Mouse (Mus musculus): ENCODE results near the gene Elavl3. TPM values are rescaled to one million over a fixed set of nuclear protein-coding genes. Genes with fewer than 3 reads are reported as not detected.
A peak's percentile ranks its signal among the peaks of the same experiment; 100 is the strongest.

Elavl3 gene
- polyA plus RNA-seq, 1 experiment from 2014 or later: 53.5 TPM

DNA sequence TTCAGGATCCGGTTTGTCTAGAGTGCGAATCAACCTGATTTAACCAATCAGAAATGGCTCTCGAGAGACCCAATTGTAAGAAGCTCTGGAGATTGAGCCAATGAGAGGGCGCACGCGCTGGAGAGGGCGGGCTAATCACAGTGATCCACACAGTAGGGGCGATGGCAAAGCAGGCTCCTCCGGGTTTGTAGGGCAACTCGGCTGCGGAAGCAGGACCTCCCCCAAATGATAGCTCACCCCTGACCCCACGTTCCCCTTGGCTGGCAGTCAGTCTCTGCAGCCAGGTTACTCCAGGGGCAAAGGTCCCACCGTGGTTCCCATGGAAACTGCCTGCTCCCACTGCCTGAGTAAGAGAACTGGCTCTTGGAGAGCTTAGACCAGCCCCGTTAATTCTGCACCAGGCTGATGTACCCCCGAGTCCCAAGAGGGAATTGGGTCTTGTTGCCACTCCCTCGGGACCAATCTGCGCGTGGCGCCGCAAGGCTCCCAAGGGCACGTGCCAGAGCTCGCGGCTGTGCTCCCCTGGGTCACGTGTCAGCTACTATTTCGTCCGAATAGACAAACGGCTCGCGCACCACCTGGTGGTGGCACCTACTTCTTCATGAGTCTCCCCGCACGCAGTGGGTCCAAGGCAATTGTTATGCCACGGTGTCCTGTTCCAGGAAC lies 2.7 kb upstream of the Elavl3 start:
- Histone ChIP-seq H3K9me3 (ENCODE audit: control insufficient read depth, low read length) (no peaks in the 10 kb centered on the region), H3K36me3 (ENCODE audit: control insufficient read depth, insufficient read depth, low read length) (peaks cover 7% of the 10 kb centered on the region; the same call in 1 of the 2 replicates), H3K9ac (ENCODE audit: low read length) (no peak overlapping the region), H3K27ac (ENCODE audit: low read depth, low read length) (no peak overlapping the region), H3K4me2 (ENCODE audit: low read depth, low read length, severe bottlenecking) (peak overlapping the region; percentile 40), H3K4me1 (replicated peaks; ENCODE audit: control insufficient read depth, insufficient read depth, low read length) (peaks cover 6% of the 10 kb centered on the region; the same call in 1 of the 2 replicates), H3K27me3 (ENCODE audit: control insufficient read depth, insufficient read depth, low read length) (peaks cover 14% of the 10 kb centered on the region; the same call in 1 of the 2 replicates), H3K4me3 (ENCODE audit: low read depth, low read length) (no peak overlapping the region)
- DNase-seq (ENCODE audit: low spot score) (peak; percentile 86), ATAC-seq (replicated peaks; ENCODE audit: low FRiP score) (peak; percentile 28)
- 3% methylated on average over 32 of the region's 32 CpGs for WGBS

GRCm38 (mm10) chr9:22053657-22054056 lies 1.8 kb upstream of the Elavl3 start:
- 43% methylated on average over 7 of the region's 7 CpGs for WGBS
- H3K9me3 ChIP-seq (ENCODE audit: control insufficient read depth, low read length): no peaks in the 10 kb centered on the region
- no peak for ATAC-seq (replicated peaks; ENCODE audit: low FRiP score)
- H3K27me3 ChIP-seq (ENCODE audit: control insufficient read depth, insufficient read depth, low read length): peaks cover 14% of the 10 kb centered on the region; the same call in 1 of the 2 replicates
- H3K4me1 ChIP-seq (replicated peaks; ENCODE audit: control insufficient read depth, insufficient read depth, low read length): peaks cover 7% of the 10 kb centered on the region; the same call in 1 of the 2 replicates
- no peak overlapping the region for H3K4me2 ChIP-seq (ENCODE audit: low read depth, low read length, severe bottlenecking)
- no peak for DNase-seq (ENCODE audit: low spot score)
- H3K4me3 ChIP-seq (ENCODE audit: low read depth, low read length): no peak overlapping the region
- no peak overlapping the region for H3K9ac ChIP-seq (ENCODE audit: low read length)
- H3K36me3 ChIP-seq (ENCODE audit: control insufficient read depth, insufficient read depth, low read length): peaks cover 7% of the 10 kb centered on the region; the same call in 1 of the 2 replicates
- H3K27ac ChIP-seq (ENCODE audit: low read depth, low read length): no peak overlapping the region

DNA sequence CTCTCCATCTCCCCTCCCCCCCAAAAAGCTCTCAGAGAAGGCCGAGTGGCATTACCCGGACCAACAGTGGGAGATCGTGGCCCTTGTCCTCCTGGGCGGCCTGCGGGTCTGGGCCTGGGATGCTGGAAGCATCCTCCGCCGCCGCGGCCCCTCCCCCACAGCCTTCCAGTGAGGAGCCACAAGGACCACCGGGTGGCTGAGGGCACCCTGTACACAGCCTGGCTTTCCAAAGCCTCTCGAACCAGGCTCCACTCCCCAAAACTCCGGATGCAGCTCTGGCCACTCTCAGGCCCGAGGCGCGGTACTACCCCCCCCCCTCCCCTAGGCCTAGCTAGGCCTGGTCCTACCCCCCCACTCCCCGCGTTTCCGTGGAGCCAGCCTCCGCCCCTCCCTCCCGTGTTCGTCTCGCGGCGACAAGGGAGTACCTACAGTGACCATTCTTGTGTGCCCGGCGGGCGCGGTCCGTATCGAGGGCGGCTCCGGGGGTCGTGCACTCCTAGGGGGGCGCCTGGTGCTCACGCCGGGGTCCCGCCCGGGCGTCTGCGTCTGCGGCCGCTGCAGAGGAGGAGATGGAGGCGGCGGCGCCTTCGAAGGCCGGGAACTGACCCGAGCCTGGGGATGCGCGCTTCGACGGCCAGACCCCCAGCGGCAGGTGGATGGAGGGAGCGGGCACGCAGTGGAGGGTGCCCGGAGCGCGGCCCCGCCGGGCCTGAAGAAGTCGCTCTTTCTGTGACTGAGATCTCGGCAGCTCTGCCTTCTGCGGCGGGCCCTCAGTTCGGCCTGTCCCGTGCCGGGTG lies 464 bp downstream of the Elavl3 start:
- H3K4me3 ChIP-seq (ENCODE audit: low read depth, low read length): peak overlapping the region; percentile 82
- no peaks in the 10 kb centered on the region for H3K9me3 ChIP-seq (ENCODE audit: control insufficient read depth, low read length)
- H3K9ac ChIP-seq (ENCODE audit: low read length): peak overlapping the region; percentile 82
- peak overlapping the region; percentile 69 for H3K27ac ChIP-seq (ENCODE audit: low read depth, low read length)
- H3K27me3 ChIP-seq (ENCODE audit: control insufficient read depth, insufficient read depth, low read length): peaks cover 14% of the 10 kb centered on the region; the same call in 1 of the 2 replicates
- WGBS: under 1% methylated on average over 59 of the region's 67 CpGs
- ATAC-seq (replicated peaks; ENCODE audit: low FRiP score) (peak; percentile 33), DNase-seq (ENCODE audit: low spot score) (peak; percentile 83)
- peak overlapping the region; percentile 64 for H3K4me2 ChIP-seq (ENCODE audit: low read depth, low read length, severe bottlenecking)
- H3K4me1 ChIP-seq (replicated peaks; ENCODE audit: control insufficient read depth, insufficient read depth, low read length): peaks cover 7% of the 10 kb centered on the region; the same call in 1 of the 2 replicates
- H3K36me3 ChIP-seq (ENCODE audit: control insufficient read depth, insufficient read depth, low read length): no peaks in the 10 kb centered on the region

DNA sequence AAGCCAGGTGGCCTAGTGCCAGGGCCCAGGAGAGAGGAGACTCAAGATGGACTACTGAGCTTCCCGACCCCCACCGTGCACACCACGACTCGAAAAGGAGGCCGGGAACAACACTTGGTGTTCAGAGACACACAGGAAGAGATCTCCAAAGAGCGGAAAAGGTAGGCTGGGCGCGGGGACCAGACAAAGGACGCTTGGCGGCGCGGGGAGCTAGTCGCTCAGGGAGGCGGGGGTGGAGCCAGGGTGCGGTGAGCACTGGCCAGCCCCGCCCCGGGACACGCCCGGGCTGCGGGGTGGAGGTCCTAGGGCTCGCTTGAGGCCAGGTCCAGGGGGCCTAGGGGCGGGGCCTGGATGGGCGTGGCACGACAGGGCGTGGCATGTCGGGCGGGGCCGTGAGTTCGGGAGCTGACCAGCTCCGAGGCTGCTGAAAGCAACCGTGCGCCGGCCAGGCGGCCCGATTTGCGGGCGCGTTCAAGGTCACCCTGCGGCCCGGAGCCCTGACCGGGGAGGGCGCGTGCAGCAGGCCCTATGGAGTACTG lies 1.4 kb downstream of the Elavl3 start:
- H3K4me1 ChIP-seq (replicated peaks; ENCODE audit: control insufficient read depth, insufficient read depth, low read length): peaks cover 7% of the 10 kb centered on the region; the same call in 1 of the 2 replicates
- peak overlapping the region; percentile 71 for H3K27ac ChIP-seq (ENCODE audit: low read depth, low read length)
- H3K36me3 ChIP-seq (ENCODE audit: control insufficient read depth, insufficient read depth, low read length): no peaks in the 10 kb centered on the region
- H3K27me3 ChIP-seq (ENCODE audit: control insufficient read depth, insufficient read depth, low read length): peaks cover 13% of the 10 kb centered on the region; the same call in 1 of the 2 replicates
- no peaks in the 10 kb centered on the region for H3K9me3 ChIP-seq (ENCODE audit: control insufficient read depth, low read length)
- H3K4me2 ChIP-seq (ENCODE audit: low read depth, low read length, severe bottlenecking): peak overlapping the region; percentile 64
- under 1% methylated on average over 33 of the region's 43 CpGs for WGBS
- H3K4me3 ChIP-seq (ENCODE audit: low read depth, low read length): peak overlapping the region; percentile 82
- DNase-seq (ENCODE audit: low spot score): peak; percentile 93
- H3K9ac ChIP-seq (ENCODE audit: low read length): peak overlapping the region; percentile 82
- ATAC-seq (replicated peaks; ENCODE audit: low FRiP score): peak; percentile 73

- Histone ChIP-seq H3K4me2 (ENCODE audit: low read depth, low read length, severe bottlenecking) (peak overlapping the region; percentile 64), H3K4me1 (replicated peaks; ENCODE audit: control insufficient read depth, insufficient read depth, low read length) (peaks cover 7% of the 10 kb centered on the region; the same call in 1 of the 2 replicates), H3K36me3 (ENCODE audit: control insufficient read depth, insufficient read depth, low read length) (no peaks in the 10 kb centered on the region), H3K27ac (ENCODE audit: low read depth, low read length) (peak overlapping the region; percentile 71), H3K9me3 (ENCODE audit: control insufficient read depth, low read length) (no peaks in the 10 kb centered on the region), H3K27me3 (ENCODE audit: control insufficient read depth, insufficient read depth, low read length) (peaks cover 11% of the 10 kb centered on the region; the same call in 1 of the 2 replicates), H3K4me3 (ENCODE audit: low read depth, low read length) (peak overlapping the region; percentile 82), H3K9ac (ENCODE audit: low read length) (peak overlapping the region; percentile 82)
- ATAC-seq (replicated peaks; ENCODE audit: low FRiP score): no peak
- no peak for DNase-seq (ENCODE audit: low spot score)
- WGBS: 34% methylated on average over 4 of the region's 4 CpGs
Measured at GRCm38 (mm10) chr9:22049721-22050270, 2.0 kb downstream of the Elavl3 start.

DNA sequence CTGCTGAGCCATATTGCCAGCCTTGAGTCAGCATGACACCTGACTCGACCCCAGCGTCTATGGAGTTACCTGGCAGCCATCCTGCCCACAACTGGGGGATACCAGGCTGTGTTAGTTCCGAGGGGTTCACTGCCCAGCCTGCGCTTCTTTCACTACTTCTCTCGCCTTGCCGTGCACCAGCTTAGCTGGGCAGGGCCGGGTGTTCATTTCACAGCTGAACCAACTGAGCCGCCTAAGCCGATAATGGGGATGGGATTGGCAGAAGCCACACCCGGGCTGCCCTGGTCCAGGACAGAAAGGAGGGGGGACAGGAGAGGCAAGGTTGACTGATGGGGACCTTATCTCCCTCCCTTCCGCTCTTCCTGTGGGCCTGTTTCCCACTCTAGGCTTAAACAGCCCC lies 2.5 kb downstream of the Elavl3 start:
- peak overlapping the region; percentile 82 for H3K9ac ChIP-seq (ENCODE audit: low read length)
- H3K4me1 ChIP-seq (replicated peaks; ENCODE audit: control insufficient read depth, insufficient read depth, low read length): peaks cover 7% of the 10 kb centered on the region; the same call in 1 of the 2 replicates
- peaks cover 11% of the 10 kb centered on the region; the same call in 1 of the 2 replicates for H3K27me3 ChIP-seq (ENCODE audit: control insufficient read depth, insufficient read depth, low read length)
- H3K27ac ChIP-seq (ENCODE audit: low read depth, low read length): peak overlapping the region; percentile 71; the same call in 1 of the 2 replicates
- H3K4me3 ChIP-seq (ENCODE audit: low read depth, low read length): peak overlapping the region; percentile 82
- peak overlapping the region; percentile 64; the same call in 1 of the 2 replicates for H3K4me2 ChIP-seq (ENCODE audit: low read depth, low read length, severe bottlenecking)
- no peaks in the 10 kb centered on the region for H3K9me3 ChIP-seq (ENCODE audit: control insufficient read depth, low read length)
- no peak for DNase-seq (ENCODE audit: low spot score)
- 54% methylated on average over 11 of the region's 11 CpGs for WGBS
- no peaks in the 10 kb centered on the region for H3K36me3 ChIP-seq (ENCODE audit: control insufficient read depth, insufficient read depth, low read length)
- no peak for ATAC-seq (replicated peaks; ENCODE audit: low FRiP score)

- Histone ChIP-seq H3K4me3 (ENCODE audit: low read depth, low read length) (no peak overlapping the region), H3K9ac (ENCODE audit: low read length) (no peak overlapping the region; the same call in 1 of the 2 replicates), H3K4me1 (replicated peaks; ENCODE audit: control insufficient read depth, insufficient read depth, low read length) (peaks cover 7% of the 10 kb centered on the region; the same call in 1 of the 2 replicates), H3K27ac (ENCODE audit: low read depth, low read length) (no peak overlapping the region), H3K27me3 (ENCODE audit: control insufficient read depth, insufficient read depth, low read length) (peaks cover 9% of the 10 kb centered on the region; the same call in 1 of the 2 replicates), H3K4me2 (ENCODE audit: low read depth, low read length, severe bottlenecking) (no peak overlapping the region), H3K9me3 (ENCODE audit: control insufficient read depth, low read length) (no peaks in the 10 kb centered on the region), H3K36me3 (ENCODE audit: control insufficient read depth, insufficient read depth, low read length) (no peaks in the 10 kb centered on the region)
- 68% methylated on average over 9 of the region's 9 CpGs for WGBS
- no peak for ATAC-seq (replicated peaks; ENCODE audit: low FRiP score)
- DNase-seq (ENCODE audit: low spot score): no peak
Measured at GRCm38 (mm10) chr9:22047329-22047728, 4.5 kb downstream of the Elavl3 start.

DNA sequence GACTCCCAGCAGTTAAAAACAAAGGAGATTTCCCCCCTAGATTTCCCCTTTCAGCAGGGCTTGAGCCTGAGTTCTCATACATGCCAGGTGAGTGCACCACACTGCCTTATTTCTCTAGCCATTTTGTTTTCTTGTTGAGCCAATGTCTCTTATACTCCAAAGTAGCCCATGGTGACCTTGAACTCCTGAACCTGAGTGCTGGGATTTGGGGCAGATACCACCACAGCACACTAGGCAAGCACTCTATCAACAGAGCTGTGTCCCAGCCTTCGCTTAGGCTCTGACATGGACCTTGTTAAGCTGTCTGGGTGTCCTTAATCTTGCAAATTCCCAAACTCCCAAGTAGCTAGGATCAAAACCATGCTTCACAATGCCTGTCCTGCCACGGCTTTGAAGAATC lies 10.0 kb downstream of the Elavl3 start:
- Histone ChIP-seq H3K36me3 (ENCODE audit: control insufficient read depth, insufficient read depth, low read length) (peaks cover 2% of the 10 kb centered on the region; the same call in 1 of the 2 replicates), H3K4me3 (ENCODE audit: low read depth, low read length) (no peak overlapping the region), H3K9ac (ENCODE audit: low read length) (no peak overlapping the region), H3K9me3 (ENCODE audit: control insufficient read depth, low read length) (no peaks in the 10 kb centered on the region), H3K4me2 (ENCODE audit: low read depth, low read length, severe bottlenecking) (no peak overlapping the region), H3K4me1 (replicated peaks; ENCODE audit: control insufficient read depth, insufficient read depth, low read length) (no peaks in the 10 kb centered on the region), H3K27ac (ENCODE audit: low read depth, low read length) (no peak overlapping the region), H3K27me3 (ENCODE audit: control insufficient read depth, insufficient read depth, low read length) (no peaks in the 10 kb centered on the region)
- ATAC-seq (replicated peaks; ENCODE audit: low FRiP score): no peak
- 76% methylated on average over 2 of the region's 2 CpGs for WGBS
- peak; percentile 35 for DNase-seq (ENCODE audit: low spot score)
